Mouse (Mus musculus) G1E (cell line): ENCODE results near the gene Adh1.

Experiments used
- CTCF ChIP-seq: IDR thresholded peaks from 2 replicates; pipeline ENCODE4 v1.5.1; 2012; ENCODE audit warnings: low read depth, low read length, inconsistent platforms, mixed read lengths
- POLR2AphosphoS5 ChIP-seq: IDR thresholded peaks from 2 replicates; pipeline ENCODE4 v1.6.1; 2012; ENCODE audit warnings: low read depth, low read length, inconsistent platforms; ENCODE audit not compliant: insufficient replicate concordance
- TAL1 ChIP-seq: conservative IDR thresholded peaks from 2 replicates; pipeline ENCODE4 v1.6.1; 2012; ENCODE audit warnings: low read depth, low read length, inconsistent platforms, mixed read lengths

DNA sequence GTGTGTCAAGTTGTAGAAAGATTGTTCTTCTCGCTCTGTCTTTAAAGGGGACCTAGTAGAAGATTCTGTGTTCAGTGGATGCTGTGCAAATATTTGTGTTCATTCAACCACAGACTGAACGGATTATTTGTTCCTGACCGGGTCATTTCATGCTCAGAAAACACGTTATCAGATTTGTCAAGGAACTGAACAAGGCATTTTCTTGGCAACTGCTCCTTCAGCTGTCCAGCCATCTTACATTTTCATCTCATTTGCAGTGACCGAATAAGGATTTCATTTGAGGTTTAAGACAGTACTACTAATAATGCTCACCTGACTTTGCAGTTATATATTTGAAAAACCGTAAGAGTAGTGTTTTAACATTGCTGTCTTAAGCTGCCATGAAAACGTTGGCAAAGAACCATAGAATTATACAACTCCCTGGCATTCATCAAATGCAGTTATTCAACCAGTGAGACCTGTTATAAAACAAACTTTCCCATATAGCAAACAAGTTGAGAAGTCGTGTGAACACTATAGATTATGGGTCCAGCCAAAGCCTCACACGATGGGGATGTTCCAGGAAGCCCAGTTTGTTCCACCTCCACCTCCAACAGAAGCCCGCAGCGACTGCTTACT is 24.1 kb upstream of the Adh1 start:
- TF ChIP-seq CTCF (no peak), TAL1 (no peak), POLR2AphosphoS5 (no peak)
